Mouse (Mus musculus): ENCODE measurements around the gene Pacsin1. TPM values are rescaled to one million over a fixed set of nuclear protein-coding genes. Genes with fewer than 3 reads are reported as not detected.

Pacsin1 gene
- polyA plus RNA-seq, 1 experiment from 2014 or later, result 5.8 TPM

GRCm38 (mm10) chr17:27702518-27702917 lies 47.2 kb downstream of the Pacsin1 start:
- H3K27ac ChIP-seq, result peak overlapping the region; percentile 42; the same call in 1 of the 2 replicates
- H3K36me3 ChIP-seq, result no peaks in the 10 kb centered on the region
- H3K9me3 ChIP-seq (replicated peaks), result no peaks in the 10 kb centered on the region
- H3K4me3 ChIP-seq, result peak overlapping the region; percentile 43
- DNase-seq (ENCODE audit: low spot score), result peak; percentile 87
- WGBS, result 1% methylated on average over 34 of the region's 34 CpGs
- H3K4me1 ChIP-seq, result peaks cover 12% of the 10 kb centered on the region
- peaks cover 52% of the 10 kb centered on the region for H3K27me3 ChIP-seq (ENCODE audit: low read depth, poor library complexity, severe bottlenecking)

GRCm38 (mm10) chr17:27703961-27704621 lies 48.8 kb downstream of the Pacsin1 start:
- Histone ChIP-seq H3K27ac (no peak overlapping the region), H3K27me3 (ENCODE audit: low read depth, poor library complexity, severe bottlenecking) (peaks cover 59% of the 10 kb centered on the region), H3K36me3 (no peaks in the 10 kb centered on the region), H3K4me3 (no peak overlapping the region), H3K4me1 (peaks cover 27% of the 10 kb centered on the region), H3K9me3 (replicated peaks) (no peaks in the 10 kb centered on the region)
- 73% methylated on average over 5 of the region's 5 CpGs for WGBS
- no peak for DNase-seq (ENCODE audit: low spot score)

- Histone ChIP-seq H3K36me3 (no peaks in the 10 kb centered on the region), H3K4me1 (peaks cover 28% of the 10 kb centered on the region), H3K4me3 (no peak overlapping the region), H3K27ac (no peak overlapping the region), H3K9me3 (replicated peaks) (no peaks in the 10 kb centered on the region), H3K27me3 (ENCODE audit: low read depth, poor library complexity, severe bottlenecking) (peaks cover 75% of the 10 kb centered on the region)
- DNase-seq (ENCODE audit: low spot score), result no peak
- WGBS, result 21% methylated on average over 10 of the region's 10 CpGs
Measured at GRCm38 (mm10) chr17:27705661-27706060, 50.4 kb downstream of the Pacsin1 start.

- 7% methylated on average over 25 of the region's 25 CpGs for WGBS
- peak; percentile 98 for DNase-seq (ENCODE audit: low spot score)
- Histone ChIP-seq H3K4me1 (peaks cover 16% of the 10 kb centered on the region), H3K36me3 (no peaks in the 10 kb centered on the region), H3K27me3 (ENCODE audit: low read depth, poor library complexity, severe bottlenecking) (peaks cover 66% of the 10 kb centered on the region), H3K27ac (no peak overlapping the region; the same call in 1 of the 2 replicates), H3K4me3 (peak overlapping the region; percentile 46), H3K9me3 (replicated peaks) (no peaks in the 10 kb centered on the region)
Measured at GRCm38 (mm10) chr17:27707954-27708661, 52.8 kb downstream of the Pacsin1 start.

GRCm38 (mm10) chr17:27709650-27710049 lies 54.3 kb downstream of the Pacsin1 start:
- no peaks in the 10 kb centered on the region for H3K36me3 ChIP-seq
- DNase-seq (ENCODE audit: low spot score), result no peak
- H3K4me3 ChIP-seq, result no peak overlapping the region
- peaks cover 65% of the 10 kb centered on the region for H3K27me3 ChIP-seq (ENCODE audit: low read depth, poor library complexity, severe bottlenecking)
- no peaks in the 10 kb centered on the region for H3K9me3 ChIP-seq (replicated peaks)
- WGBS, result 77% methylated on average over 5 of the region's 5 CpGs
- H3K27ac ChIP-seq, result no peak overlapping the region
- peaks cover 16% of the 10 kb centered on the region for H3K4me1 ChIP-seq

GRCm38 (mm10) chr17:27712832-27713231 lies 57.5 kb downstream of the Pacsin1 start:
- Histone ChIP-seq H3K9me3 (replicated peaks) (no peaks in the 10 kb centered on the region), H3K4me1 (peaks cover 28% of the 10 kb centered on the region), H3K27ac (no peak overlapping the region), H3K36me3 (no peaks in the 10 kb centered on the region), H3K27me3 (ENCODE audit: low read depth, poor library complexity, severe bottlenecking) (peaks cover 44% of the 10 kb centered on the region), H3K4me3 (no peak overlapping the region)
- no peak for DNase-seq (ENCODE audit: low spot score)
- 81% methylated on average over 1 of the region's 1 CpGs for WGBS

- Histone ChIP-seq H3K4me3 (peak overlapping the region; percentile 48), H3K27me3 (ENCODE audit: low read depth, poor library complexity, severe bottlenecking) (peaks cover 40% of the 10 kb centered on the region), H3K4me1 (peaks cover 24% of the 10 kb centered on the region), H3K9me3 (replicated peaks) (no peaks in the 10 kb centered on the region), H3K36me3 (no peaks in the 10 kb centered on the region), H3K27ac (peak overlapping the region; percentile 69)
- DNase-seq (ENCODE audit: low spot score), result peak; percentile 69
- WGBS, result 3% methylated on average over 16 of the region's 16 CpGs
Measured at GRCm38 (mm10) chr17:27716804-27717203, 61.5 kb downstream of the Pacsin1 start.

GRCm38 (mm10) chr17:27718250-27718649 lies 62.9 kb downstream of the Pacsin1 start:
- Histone ChIP-seq H3K4me3 (no peak overlapping the region), H3K27me3 (ENCODE audit: low read depth, poor library complexity, severe bottlenecking) (peaks cover 38% of the 10 kb centered on the region), H3K36me3 (no peaks in the 10 kb centered on the region), H3K4me1 (peaks cover 24% of the 10 kb centered on the region), H3K27ac (0 out of 2 replicates have a peak overlapping the region, but pooled peaks have one; percentile 10), H3K9me3 (replicated peaks) (no peaks in the 10 kb centered on the region)
- no peak for DNase-seq (ENCODE audit: low spot score)
- WGBS, result 63% methylated on average over 5 of the region's 5 CpGs

- peaks cover 26% of the 10 kb centered on the region for H3K27me3 ChIP-seq (ENCODE audit: low read depth, poor library complexity, severe bottlenecking)
- H3K36me3 ChIP-seq, result no peaks in the 10 kb centered on the region
- peaks cover 29% of the 10 kb centered on the region for H3K4me1 ChIP-seq
- H3K9me3 ChIP-seq (replicated peaks), result no peaks in the 10 kb centered on the region
- DNase-seq (ENCODE audit: low spot score), result no peak
- H3K27ac ChIP-seq, result no peak overlapping the region
- H3K4me3 ChIP-seq, result no peak overlapping the region
- WGBS, result 74% methylated on average over 14 of the region's 14 CpGs
Measured at GRCm38 (mm10) chr17:27719663-27720062, 64.4 kb downstream of the Pacsin1 start.

- no peak overlapping the region for H3K4me3 ChIP-seq
- H3K9me3 ChIP-seq (replicated peaks), result no peaks in the 10 kb centered on the region
- no peaks in the 10 kb centered on the region for H3K36me3 ChIP-seq
- H3K27ac ChIP-seq, result no peak overlapping the region
- no peak for DNase-seq (ENCODE audit: low spot score)
- 66% methylated on average over 9 of the region's 9 CpGs for whole genome bisulfite sequencing
- peaks cover 35% of the 10 kb centered on the region for H3K4me1 ChIP-seq
- peaks cover 26% of the 10 kb centered on the region for H3K27me3 ChIP-seq (ENCODE audit: low read depth, poor library complexity, severe bottlenecking)
Measured at GRCm38 (mm10) chr17:27720326-27720725, 65.0 kb downstream of the Pacsin1 start.

GRCm38 (mm10) chr17:27721125-27721664 lies 65.9 kb downstream of the Pacsin1 start:
- no peak overlapping the region for H3K27ac ChIP-seq
- no peak for DNase-seq (ENCODE audit: low spot score)
- no peaks in the 10 kb centered on the region for H3K9me3 ChIP-seq (replicated peaks)
- 85% methylated on average over 9 of the region's 9 CpGs for WGBS
- peaks cover 44% of the 10 kb centered on the region for H3K4me1 ChIP-seq
- no peaks in the 10 kb centered on the region for H3K36me3 ChIP-seq
- H3K4me3 ChIP-seq, result no peak overlapping the region
- peaks cover 26% of the 10 kb centered on the region for H3K27me3 ChIP-seq (ENCODE audit: low read depth, poor library complexity, severe bottlenecking)

GRCm38 (mm10) chr17:27724327-27724726 lies 69.0 kb downstream of the Pacsin1 start:
- H3K27me3 ChIP-seq (ENCODE audit: low read depth, poor library complexity, severe bottlenecking), result peaks cover 13% of the 10 kb centered on the region; the same call in 1 of the 2 replicates
- H3K9me3 ChIP-seq (replicated peaks), result no peaks in the 10 kb centered on the region
- H3K4me1 ChIP-seq, result peaks cover 38% of the 10 kb centered on the region
- H3K4me3 ChIP-seq, result no peak overlapping the region
- WGBS, result 24% methylated on average over 3 of the region's 3 CpGs
- H3K36me3 ChIP-seq, result no peaks in the 10 kb centered on the region
- H3K27ac ChIP-seq, result no peak overlapping the region
- no peak for DNase-seq (ENCODE audit: low spot score)

- peaks cover 8% of the 10 kb centered on the region; the same call in 1 of the 2 replicates for H3K27me3 ChIP-seq (ENCODE audit: low read depth, poor library complexity, severe bottlenecking)
- peak overlapping the region; percentile 82; the same call in 1 of the 2 replicates for H3K27ac ChIP-seq
- WGBS, result 44% methylated on average over 10 of the region's 10 CpGs
- H3K4me3 ChIP-seq, result no peak overlapping the region
- DNase-seq (ENCODE audit: low spot score), result no peak
- H3K36me3 ChIP-seq, result no peaks in the 10 kb centered on the region
- H3K4me1 ChIP-seq, result peaks cover 38% of the 10 kb centered on the region
- no peaks in the 10 kb centered on the region for H3K9me3 ChIP-seq (replicated peaks)
Measured at GRCm38 (mm10) chr17:27725011-27725410, 69.7 kb downstream of the Pacsin1 start.

Measured in limb, embryonic 10.5 days (tissue).